Mouse (Mus musculus) hindbrain, embryonic 11.5 days (tissue): ENCODE data around the gene Rogdi. TPM values are rescaled to one million over a fixed set of nuclear protein-coding genes. Genes with fewer than 3 reads are reported as not detected.

Experiments
- ATAC-seq: fragments of 200-750 bp; cut with Nextera tagmentation; 2 replicates; pipeline ENCODE4 v1.8.0; 2017; ENCODE audit warnings: mild to moderate bottlenecking, moderate TSS enrichment, moderate library complexity; ENCODE audit not compliant: low FRiP score
- DNase-seq: peaks from one replicate; pipeline ENCODE4 v3.0.0-alpha.2; 2015; ENCODE audit warnings: low spot score
- H3K27ac ChIP-seq: fragments of 300-500 bp; sonication (generic); 2 replicates; pipeline ENCODE4 v1.5.1; 2014; ENCODE audit warnings: mild to moderate bottlenecking, low read depth, low read length
- H3K27me3 ChIP-seq: fragments of 300-500 bp; sonication (generic); 2 replicates; pipeline ENCODE4 v1.6.1; 2014; ENCODE audit warnings: mild to moderate bottlenecking, low read length, moderate library complexity, mixed read lengths; ENCODE audit not compliant: control insufficient read depth, insufficient read depth
- H3K36me3 ChIP-seq: fragments of 300-500 bp; sonication (generic); 2 replicates; pipeline ENCODE4 v1.6.1; 2014; ENCODE audit warnings: mild to moderate bottlenecking, low read length, moderate library complexity, mixed read lengths; ENCODE audit not compliant: control insufficient read depth, insufficient read depth
- H3K4me1 ChIP-seq: fragments of 300-500 bp; sonication (generic); replicated peaks from 2 replicates; pipeline ENCODE4 v1.6.1; 2014; ENCODE audit warnings: low read length, mixed read lengths; ENCODE audit not compliant: control insufficient read depth, insufficient read depth
- H3K4me2 ChIP-seq: fragments of 300-500 bp; sonication (generic); replicated peaks from 2 replicates; pipeline ENCODE4 v1.6.1; 2014; ENCODE audit warnings: mild to moderate bottlenecking, low read depth, low read length
- H3K4me3 ChIP-seq: fragments of 300-500 bp; sonication (generic); 2 replicates; pipeline ENCODE4 v1.5.1; 2014; ENCODE audit warnings: low read depth, low read length
- H3K9ac ChIP-seq: fragments of 300-500 bp; sonication (generic); 2 replicates; pipeline ENCODE4 v1.6.1; 2014; ENCODE audit warnings: low read depth, low read length
- H3K9me3 ChIP-seq: fragments of 300-500 bp; sonication (generic); 2 replicates; pipeline ENCODE4 v1.6.1; 2016; ENCODE audit warnings: low read length; ENCODE audit not compliant: control insufficient read depth
- WGBS: fragments of 180-500 bp; shearing (Covaris S2); extraction: QIAGEN DNeasy Blood & Tissue Kit; methylation state at CpG from one replicate; pipeline ENCODE4 v1.1.7; 2014; 5-methylcytosine and 5-hydroxymethylcytosine counted together
- polyA plus RNA-seq: library from polyadenylated mRNA; unstranded; fragments of >200 nt; fragmentation: Nextera tagmentation; extraction: Ambion mirVana; gene quantifications from 2 replicates; pipeline ENCODE4 v1.2.1, GENCODE M21; 2014

The Rogdi gene
- polyA plus RNA-seq, 1 experiment from 2014 or later: 84.9 TPM

DNA sequence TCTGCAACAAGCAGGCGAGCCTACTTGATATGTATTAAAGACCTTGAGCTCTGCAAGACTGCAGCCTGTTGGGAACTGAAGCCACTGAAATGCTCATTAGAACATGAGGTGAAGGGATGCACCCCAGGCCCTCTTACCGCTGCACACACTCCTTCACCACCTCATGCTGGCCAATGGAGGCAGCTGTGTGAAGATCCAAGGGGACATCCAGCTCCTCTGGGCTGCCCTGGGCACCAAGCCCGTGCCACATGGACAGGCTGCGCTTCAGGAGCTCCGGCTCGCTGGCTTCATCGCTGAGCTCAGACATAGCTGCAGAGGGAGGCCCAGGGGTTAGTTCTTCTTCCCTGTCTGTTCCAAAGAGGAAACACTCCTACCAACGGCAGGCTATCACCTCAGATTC, 53.1 kb downstream of the Rogdi start:
- Histone ChIP-seq H3K9ac (no peak overlapping the region), H3K9me3 (no peaks in the 10 kb centered on the region), H3K4me2 (no peak overlapping the region), H3K4me1 (peaks cover 3% of the 10 kb centered on the region; the same call in 1 of the 2 replicates), H3K27me3 (no peaks in the 10 kb centered on the region), H3K36me3 (0 out of 2 replicates have a peak, but pooled peaks cover 5% of the 10 kb centered on the region), H3K4me3 (no peak overlapping the region), H3K27ac (no peak overlapping the region)
- ATAC-seq (no peak), DNase-seq (no peak)
- 95% methylated on average over 8 of the region's 8 CpGs for WGBS

Other genes with a start within 250 kb of the Rogdi start
- gene Cdip1, start 223.3 kb downstream of the Rogdi start, polyA plus RNA-seq: 76.1 and 80.5 TPM in 2 replicates
- gene 4930562C15Rik, start 178.1 kb downstream of the Rogdi start, polyA plus RNA-seq: 0.11 and 0.17 TPM in 2 replicates
- 26.1 and 28.9 TPM in 2 replicates for gene Ubald1, start 133.2 kb downstream of the Rogdi start, polyA plus RNA-seq
- 61.3 and 68.8 TPM in 2 replicates for gene Mgrn1, start 127.3 kb downstream of the Rogdi start, polyA plus RNA-seq
- 131 and 138 TPM in 2 replicates for gene Nudt16l1, start 74.8 kb downstream of the Rogdi start, polyA plus RNA-seq
- 41.1 and 46.6 TPM in 2 replicates for gene Anks3, start 49.3 kb downstream of the Rogdi start, polyA plus RNA-seq
- gene Sept12, start 15.7 kb downstream of the Rogdi start, polyA plus RNA-seq: not detected in 2 replicates
- 3.5 and 4.5 TPM in 2 replicates for gene Smim22, start 6.3 kb downstream of the Rogdi start, polyA plus RNA-seq
- gene Glyr1, start 36.3 kb upstream of the Rogdi start, polyA plus RNA-seq: 112 and 168 TPM in 2 replicates
- 23.4 and 25.1 TPM in 2 replicates for gene Ubn1, start 36.5 kb upstream of the Rogdi start, polyA plus RNA-seq
- 0.81 and 1.2 TPM in 2 replicates for gene Ppl, start 118.9 kb upstream of the Rogdi start, polyA plus RNA-seq
- gene Sec14l5, start 133.6 kb upstream of the Rogdi start, polyA plus RNA-seq: 0.54 and 0.62 TPM in 2 replicates
- gene Nagpa, start 190.5 kb upstream of the Rogdi start, polyA plus RNA-seq: 9.8 and 10.4 TPM in 2 replicates
- 5.3 and 7.0 TPM in 2 replicates for gene AU021092, start 208.7 kb upstream of the Rogdi start, polyA plus RNA-seq
- 25.5 and 28.1 TPM in 2 replicates for gene Alg1, start 220.1 kb upstream of the Rogdi start, polyA plus RNA-seq
- 13.0 and 14.5 TPM in 2 replicates for gene Eef2kmt, start 242.4 kb upstream of the Rogdi start, polyA plus RNA-seq